Comparison of ENCODE assay signal across 32 mouse cellular contexts in genomic region chr15:38577691-38578090, GRCm38 (mm10).
"Had no signal": no experiment of that assay in that cellular context is flagged by ENCODE, and none has a peak within 500 bp of the region (broad histone marks: within the 10 kb centered on the region; RNA-seq: fewer than 3 reads in every experiment).

No protein-coding gene starts in this region.

- H3K4me3 ChIP-seq: left cerebral cortex, adult 2 months; limb, embryonic 10.5 days; limb, embryonic 12.5 days; limb, embryonic 13.5 days; limb, embryonic 15.5 days; liver, embryonic 12.5 days; liver, embryonic 13.5 days; liver, embryonic 15.5 days; lung, embryonic 15.5 days; megakaryocyte, embryonic 14.5 days; midbrain, embryonic 10.5 days; midbrain, embryonic 12.5 days; midbrain, embryonic 13.5 days; midbrain, embryonic 15.5 days; myocyte; neural tube, embryonic 12.5 days had no signal

- H3K4me2 ChIP-seq: limb, embryonic 12.5 days; limb, embryonic 13.5 days; limb, embryonic 15.5 days; liver, embryonic 11.5 days; liver, embryonic 12.5 days; liver, embryonic 13.5 days; liver, embryonic 15.5 days; lung, embryonic 14.5 days; lung, embryonic 15.5 days; midbrain, embryonic 12.5 days; midbrain, embryonic 13.5 days; midbrain, embryonic 15.5 days; neural tube, embryonic 12.5 days had no signal

- H3K4me1 ChIP-seq: limb, embryonic 10.5 days; limb, embryonic 12.5 days; limb, embryonic 13.5 days; limb, embryonic 15.5 days; liver, embryonic 12.5 days; liver, embryonic 13.5 days; liver, embryonic 15.5 days; lung, embryonic 15.5 days; midbrain, embryonic 10.5 days; midbrain, embryonic 12.5 days; midbrain, embryonic 13.5 days; midbrain, embryonic 15.5 days; neural tube, embryonic 12.5 days had no signal

- H3K27ac ChIP-seq: left cerebral cortex, adult 2 months; limb, embryonic 10.5 days; limb, embryonic 12.5 days; limb, embryonic 13.5 days; limb, embryonic 15.5 days; liver, embryonic 12.5 days; liver, embryonic 13.5 days; liver, embryonic 14.5 days; liver, embryonic 15.5 days; lung, embryonic 15.5 days; macrophage; midbrain, embryonic 10.5 days; midbrain, embryonic 12.5 days; midbrain, embryonic 13.5 days; midbrain, embryonic 15.5 days; neural tube, embryonic 12.5 days had no signal

- DNase-seq: left cerebral cortex, postnatal 4 days; liver; liver, embryonic 13.5 days; liver, postnatal 0 days; lung, adult 18-20 months; lung, adult 2 months; lung, embryonic 14.5 days; lung, postnatal 10 days; lung, postnatal 14 days; lung, postnatal 36 days; lung, postnatal 4 days; midbrain, embryonic 14.5 days had no signal

- H3K27me3 ChIP-seq: limb, embryonic 12.5 days; limb, embryonic 13.5 days; limb, embryonic 15.5 days; lung, embryonic 15.5 days; midbrain, embryonic 12.5 days; midbrain, embryonic 13.5 days; midbrain, embryonic 15.5 days; neural tube, embryonic 12.5 days had no signal

- ATAC-seq: liver, embryonic 12.5 days; liver, postnatal 0 days; lung, postnatal 0 days; midbrain, embryonic 13.5 days; midbrain, embryonic 15.5 days; midbrain, embryonic 16.5 days had no signal

- H3K9me3 ChIP-seq: limb, embryonic 10.5 days; limb, embryonic 12.5 days; limb, embryonic 13.5 days; limb, embryonic 15.5 days; liver, embryonic 12.5 days; liver, embryonic 13.5 days; liver, embryonic 15.5 days; lung, embryonic 15.5 days; megakaryocyte, embryonic 14.5 days; midbrain, embryonic 10.5 days; midbrain, embryonic 12.5 days; midbrain, embryonic 13.5 days; midbrain, embryonic 15.5 days; neural tube, embryonic 12.5 days had no signal

- H3K9ac ChIP-seq: limb, embryonic 12.5 days; limb, embryonic 13.5 days; limb, embryonic 15.5 days; liver, embryonic 12.5 days; liver, embryonic 13.5 days; liver, embryonic 14.5 days; liver, embryonic 15.5 days; liver, postnatal 0 days; lung, embryonic 14.5 days; lung, embryonic 15.5 days; midbrain, embryonic 12.5 days; midbrain, embryonic 13.5 days; midbrain, embryonic 15.5 days; neural tube, embryonic 12.5 days had no signal

- H3K36me3 ChIP-seq: limb, embryonic 10.5 days; limb, embryonic 12.5 days; limb, embryonic 13.5 days; limb, embryonic 15.5 days; liver, embryonic 12.5 days; liver, embryonic 13.5 days; liver, embryonic 15.5 days; lung, embryonic 15.5 days; midbrain, embryonic 10.5 days; midbrain, embryonic 12.5 days; midbrain, embryonic 13.5 days; midbrain, embryonic 15.5 days; neural tube, embryonic 12.5 days had no signal
